Mouse (Mus musculus): ENCODE results near the gene Cmbl. TPM values are rescaled to one million over a fixed set of nuclear protein-coding genes. Genes with fewer than 3 reads are reported as not detected.

Cmbl gene
- polyA plus RNA-seq, 1 experiment from 2014 or later, result 0.51 TPM

GRCm38 (mm10) chr15:31583304-31584085, 18.3 kb downstream of the Cmbl start:
- CTCF ChIA-PET, result interaction anchor here (2.0 kb wide), 1 partner anchor 11 kb away, joined by 7 read pairs; no protein-coding TSS in a partner anchor
- ATAC-seq (no peak), DNase-seq (ENCODE audit: low read depth, low spot score) (no peak)
- no peaks in the 10 kb centered on the region for H3K27me3 ChIP-seq
- in situ Hi-C loops (cut with MboI; ENCODE audit: low pct_unique_long_range_greater_than_20kb), result loop anchor here (10.0 kb wide), 1 partner anchor 259 kb away; no protein-coding TSS in a partner anchor
- POLR2A ChIA-PET, result no interaction called here
- TF ChIP-seq CTCF (IDR thresholded peaks at IDR 0.05), result no peak

- in situ Hi-C loops (cut with MboI; ENCODE audit: low pct_unique_long_range_greater_than_20kb), result loop anchor here (5.0 to 10.0 kb wide), 3 partner anchors 63 to 260 kb away; no protein-coding TSS in a partner anchor
- ChIA-PET POLR2A (no interaction called here), CTCF (interaction anchor here (1.4 to 2.0 kb wide), 2 partner anchors 9 to 13 kb away, joined by 6 to 7 read pairs; no protein-coding TSS in a partner anchor)
- DNase-seq (ENCODE audit: low read depth, low spot score) (no peak), ATAC-seq (no peak)
- no peak for TF ChIP-seq CTCF (IDR thresholded peaks at IDR 0.05)
- no peaks in the 10 kb centered on the region for H3K27me3 ChIP-seq
Measured at GRCm38 (mm10) chr15:31585238-31585637, 20.0 kb downstream of the Cmbl start.

DNA sequence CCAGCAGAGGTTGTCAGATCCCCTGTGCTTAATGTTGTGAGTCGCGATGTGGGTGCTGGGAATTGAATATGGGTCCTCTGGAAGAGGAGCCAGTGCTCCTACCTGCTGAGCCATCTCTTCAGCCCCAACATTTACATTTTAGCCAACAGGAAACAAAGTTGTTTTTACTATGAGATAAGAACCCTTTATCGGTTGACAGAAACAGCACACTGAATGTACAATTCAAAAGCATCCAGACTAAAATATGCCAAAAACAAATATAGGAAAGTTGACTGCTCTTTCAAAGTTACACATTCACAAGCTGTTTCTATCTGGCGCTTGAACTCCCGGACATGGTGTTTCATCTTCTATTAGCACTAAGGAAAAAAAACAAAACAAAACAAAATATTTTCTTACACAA, 20.9 kb downstream of the Cmbl start:
- no peak for TF ChIP-seq CTCF (IDR thresholded peaks at IDR 0.05)
- ChIA-PET CTCF (interaction anchor here (0.7 to 1.3 kb wide), 6 partner anchors 8 to 139 kb away, joined by 3 to 4 read pairs (median 3); no protein-coding TSS in a partner anchor), POLR2A (no interaction called here)
- in situ Hi-C loops (cut with MboI; ENCODE audit: low pct_unique_long_range_greater_than_20kb), result loop anchor here (5.0 to 10.0 kb wide), 3 partner anchors 64 to 261 kb away; no protein-coding TSS in a partner anchor
- DNase-seq (ENCODE audit: low read depth, low spot score), result no peak
- H3K27me3 ChIP-seq, result no peaks in the 10 kb centered on the region
- ATAC-seq, result no peak

GRCm38 (mm10) chr15:31586519-31586918, 21.3 kb downstream of the Cmbl start:
- peak; percentile 97 for TF ChIP-seq CTCF (IDR thresholded peaks at IDR 0.05)
- CTCF ChIA-PET, result interaction anchor here (0.7 to 1.3 kb wide), 8 partner anchors 9 to 139 kb away, joined by 3 to 4 read pairs (median 3); no protein-coding TSS in a partner anchor
- POLR2A ChIA-PET, result no interaction called here
- in situ Hi-C loops (cut with MboI; ENCODE audit: low pct_unique_long_range_greater_than_20kb), result loop anchor here (5.0 to 10.0 kb wide), 3 partner anchors 64 to 262 kb away; no protein-coding TSS in a partner anchor
- peak; percentile 19 for DNase-seq (ENCODE audit: low read depth, low spot score)
- no peaks in the 10 kb centered on the region for H3K27me3 ChIP-seq
- peak; percentile 72 for ATAC-seq

DNA sequence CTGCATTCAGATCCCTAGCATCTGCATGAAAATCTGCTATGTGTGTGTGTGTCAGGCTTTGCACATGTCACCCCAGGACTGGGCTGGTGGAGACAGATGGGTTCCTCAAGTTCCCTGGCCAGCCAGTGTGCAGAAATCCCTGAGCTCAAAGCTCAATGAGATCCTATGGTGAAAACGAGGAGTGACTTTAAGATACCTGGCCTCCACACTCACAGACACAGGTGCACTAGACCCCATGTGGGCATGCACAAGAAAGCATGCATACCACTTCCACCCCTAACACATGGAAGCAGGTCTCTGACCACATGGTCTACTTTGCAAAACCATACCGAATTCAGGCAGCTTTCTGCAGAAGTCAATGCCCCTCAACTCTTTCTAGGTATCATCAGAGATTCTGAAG, 22.6 kb downstream of the Cmbl start:
- no peak for ATAC-seq
- CTCF ChIA-PET, result interaction anchor here (1.1 kb wide), 1 partner anchor 10 kb away, joined by 4 read pairs; no protein-coding TSS in a partner anchor
- in situ Hi-C loops (cut with MboI; ENCODE audit: low pct_unique_long_range_greater_than_20kb), result loop anchor here (5.0 to 10.0 kb wide), 3 partner anchors 65 to 263 kb away; no protein-coding TSS in a partner anchor
- TF ChIP-seq CTCF (IDR thresholded peaks at IDR 0.05), result no peak
- H3K27me3 ChIP-seq, result no peaks in the 10 kb centered on the region
- POLR2A ChIA-PET, result no interaction called here
- DNase-seq (ENCODE audit: low read depth, low spot score), result no peak

DNA sequence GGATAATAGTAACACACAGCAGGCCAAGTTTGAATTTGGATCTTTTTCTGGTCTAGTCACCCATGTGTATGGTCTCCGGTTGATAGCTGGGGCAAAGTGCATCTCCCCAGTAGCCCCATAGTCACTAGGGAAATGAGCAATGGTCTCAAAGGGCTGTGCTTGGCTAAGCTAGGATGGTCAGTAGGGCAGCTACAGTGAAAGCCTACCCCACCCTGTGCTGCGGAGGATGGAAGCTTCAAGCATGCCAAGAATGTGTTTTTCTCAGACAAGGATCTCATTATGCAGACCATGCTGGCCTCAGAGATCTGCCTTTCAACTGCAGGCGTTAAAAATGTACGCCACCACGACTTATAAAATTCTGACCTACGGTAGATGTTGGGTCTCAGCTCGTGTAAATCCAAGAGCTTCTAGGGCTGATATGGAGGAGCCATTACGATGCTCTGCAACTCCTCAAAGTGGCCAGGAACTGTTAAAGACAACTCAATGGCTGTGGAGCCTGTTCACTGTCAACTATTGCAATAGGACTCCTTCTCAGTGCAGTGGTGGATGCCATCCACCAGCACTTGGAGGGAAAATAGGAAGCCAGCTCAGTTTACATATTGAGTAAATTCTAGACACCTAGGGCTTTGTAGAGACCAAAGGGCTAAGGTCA, 23.9 kb downstream of the Cmbl start:
- in situ Hi-C loops (cut with MboI; ENCODE audit: low pct_unique_long_range_greater_than_20kb), result loop anchor here (5.0 to 10.0 kb wide), 3 partner anchors 67 to 264 kb away; no protein-coding TSS in a partner anchor
- TF ChIP-seq CTCF (IDR thresholded peaks at IDR 0.05), result no peak
- ChIA-PET CTCF (no interaction called here), POLR2A (interaction anchor here (1.1 kb wide), 1 partner anchor 12 kb away, joined by 3 read pairs; no protein-coding TSS in a partner anchor)
- no peak for ATAC-seq
- H3K27me3 ChIP-seq, result no peaks in the 10 kb centered on the region
- DNase-seq (ENCODE audit: low read depth, low spot score), result no peak

- DNase-seq (ENCODE audit: low read depth, low spot score), result no peak
- POLR2A ChIA-PET, result interaction anchor here (1.7 kb wide), 1 partner anchor 12 kb away, joined by 6 read pairs; the partner anchor contains the start of genes Cct5 and Fam173b
- no peaks in the 10 kb centered on the region for H3K27me3 ChIP-seq
- CTCF ChIA-PET, result no interaction called here
- no peak for TF ChIP-seq CTCF (IDR thresholded peaks at IDR 0.05)
- ATAC-seq, result no peak
- in situ Hi-C loops (cut with MboI; ENCODE audit: low pct_unique_long_range_greater_than_20kb), result loop anchor here (10.0 kb wide), 1 partner anchor 285 kb away; no protein-coding TSS in a partner anchor
Measured at GRCm38 (mm10) chr15:31590176-31590575, 25.0 kb downstream of the Cmbl start.

- CTCF ChIA-PET, result no interaction called here
- DNase-seq (ENCODE audit: low read depth, low spot score) (no peak), ATAC-seq (no peak)
- H3K27me3 ChIP-seq, result no peaks in the 10 kb centered on the region
- in situ Hi-C loops (cut with MboI; ENCODE audit: low pct_unique_long_range_greater_than_20kb), result loop anchor here (10.0 kb wide), 1 partner anchor 288 kb away; no protein-coding TSS in a partner anchor
- POLR2A ChIA-PET, result no interaction called here
- no peak for TF ChIP-seq CTCF (IDR thresholded peaks at IDR 0.05)
Measured at GRCm38 (mm10) chr15:31592531-31592930, 27.3 kb downstream of the Cmbl start.

- ChIA-PET POLR2A (interaction anchor here (1.0 to 1.6 kb wide), 2 partner anchors 7 to 26 kb away, joined by 4 read pairs; partner anchors contain the start of genes Cct5 and Fam173b), CTCF (interaction anchor here (2.4 kb wide), 1 partner anchor 9 kb away, joined by 6 read pairs; no protein-coding TSS in a partner anchor)
- in situ Hi-C loops (cut with MboI; ENCODE audit: low pct_unique_long_range_greater_than_20kb), result loop anchor here (10.0 kb wide), 1 partner anchor 289 kb away; no protein-coding TSS in a partner anchor
- H3K27me3 ChIP-seq, result no peaks in the 10 kb centered on the region
- DNase-seq (ENCODE audit: low read depth, low spot score) (no peak), ATAC-seq (no peak)
- no peak for TF ChIP-seq CTCF (IDR thresholded peaks at IDR 0.05)
Measured at GRCm38 (mm10) chr15:31594260-31594659, 29.1 kb downstream of the Cmbl start.

- DNase-seq (ENCODE audit: low read depth, low spot score) (no peak), ATAC-seq (no peak)
- CTCF ChIA-PET, result no interaction called here
- no peaks in the 10 kb centered on the region for H3K27me3 ChIP-seq
- TF ChIP-seq CTCF (IDR thresholded peaks at IDR 0.05), result no peak
- POLR2A ChIA-PET, result no interaction called here
- in situ Hi-C loops (cut with MboI; ENCODE audit: low pct_unique_long_range_greater_than_20kb), result loop anchor here (10.0 kb wide), 1 partner anchor 291 kb away; no protein-coding TSS in a partner anchor
Measured at GRCm38 (mm10) chr15:31595651-31596050, 30.5 kb downstream of the Cmbl start.

Data from Patski (cell line).